Mouse (Mus musculus) midbrain, embryonic 14.5 days (tissue): ENCODE results near the gene Atf7ip. TPM values are rescaled to one million over a fixed set of nuclear protein-coding genes. Genes with fewer than 3 reads are reported as not detected.

ENCODE experiments used
- ATAC-seq: fragments of 200-750 bp; cut with Nextera tagmentation; 2 replicates; pipeline ENCODE4 v1.8.0; 2017; ENCODE audit warnings: moderate number of reproducible peaks, moderate library complexity; ENCODE audit not compliant: low FRiP score, low TSS enrichment
- DNase-seq: peaks from one replicate; pipeline ENCODE4 v3.0.0-alpha.2; 2015
- H3K27ac ChIP-seq: fragments of 300-500 bp; sonication (generic); replicated peaks from 2 replicates; pipeline ENCODE4 v1.5.1; 2014; ENCODE audit warnings: mild to moderate bottlenecking, low read depth, low read length, moderate library complexity
- H3K27me3 ChIP-seq: fragments of 300-500 bp; sonication (generic); 2 replicates; pipeline ENCODE4 v1.6.1; 2014; ENCODE audit warnings: low read length, control low read depth, mixed read lengths; ENCODE audit not compliant: control insufficient read depth, insufficient read depth
- H3K36me3 ChIP-seq: fragments of 300-500 bp; sonication (generic); 2 replicates; pipeline ENCODE4 v1.6.1; 2014; ENCODE audit warnings: low read length, control low read depth; ENCODE audit not compliant: control insufficient read depth, insufficient read depth
- H3K4me1 ChIP-seq: fragments of 300-500 bp; sonication (generic); 2 replicates; pipeline ENCODE4 v1.6.1; 2014; ENCODE audit warnings: mild to moderate bottlenecking, antibody characterized with exemption, low read length, control low read depth; ENCODE audit not compliant: control insufficient read depth, insufficient read depth
- H3K4me2 ChIP-seq: fragments of 300-500 bp; sonication (generic); 2 replicates; pipeline ENCODE4 v1.6.1; 2014; ENCODE audit warnings: mild to moderate bottlenecking, low read length, moderate library complexity
- H3K4me3 ChIP-seq: fragments of 300-500 bp; sonication (generic); replicated peaks from 2 replicates; pipeline ENCODE4 v1.5.1; 2014; ENCODE audit warnings: low read depth, low read length
- H3K9ac ChIP-seq: fragments of 300-500 bp; sonication (generic); replicated peaks from 2 replicates; pipeline ENCODE4 v1.6.1; 2014; ENCODE audit warnings: mild to moderate bottlenecking, low read length, moderate library complexity
- H3K9me3 ChIP-seq: fragments of 300-500 bp; sonication (generic); 2 replicates; pipeline ENCODE4 v1.6.1; 2016; ENCODE audit warnings: low read length, control low read depth, mixed read lengths; ENCODE audit not compliant: control insufficient read depth
- WGBS: fragments of 180-500 bp; shearing (Covaris S2); extraction: QIAGEN DNeasy Blood & Tissue Kit; methylation state at CpG from one replicate; pipeline ENCODE4 v1.1.7; 2014; 5-methylcytosine and 5-hydroxymethylcytosine counted together
- polyA plus RNA-seq: library from polyadenylated mRNA; unstranded; fragments of >200 nt; fragmentation: Nextera tagmentation; extraction: Ambion mirVana; gene quantifications from 2 replicates; pipeline ENCODE4 v1.2.1, GENCODE M21; 2014

The Atf7ip gene
- polyA plus RNA-seq, 1 experiment from 2014 or later, result 57.9 TPM

GRCm38 (mm10) chr6:136477878-136478277 lies 28.1 kb upstream of the Atf7ip start:
- WGBS, result 100% methylated on average over 1 of the region's 1 CpGs
- 0 out of 2 replicates have a peak, but pooled peaks cover 4% of the 10 kb centered on the region for H3K9me3 ChIP-seq
- DNase-seq, result no peak
- H3K4me1 ChIP-seq, result peaks cover 12% of the 10 kb centered on the region
- H3K4me3 ChIP-seq, result no peak overlapping the region
- no peak for ATAC-seq
- H3K36me3 ChIP-seq, result no peaks in the 10 kb centered on the region
- no peak overlapping the region for H3K9ac ChIP-seq
- H3K27me3 ChIP-seq, result no peaks in the 10 kb centered on the region
- H3K4me2 ChIP-seq, result no peak overlapping the region
- no peak overlapping the region for H3K27ac ChIP-seq

GRCm38 (mm10) chr6:136483531-136483930 lies 22.4 kb upstream of the Atf7ip start:
- Histone ChIP-seq H3K27ac (no peak overlapping the region), H3K9ac (no peak overlapping the region), H3K36me3 (no peaks in the 10 kb centered on the region), H3K4me2 (no peak overlapping the region), H3K9me3 (0 out of 2 replicates have a peak, but pooled peaks cover 4% of the 10 kb centered on the region), H3K4me3 (no peak overlapping the region), H3K4me1 (no peaks in the 10 kb centered on the region), H3K27me3 (no peaks in the 10 kb centered on the region)
- ATAC-seq (no peak), DNase-seq (no peak)
- WGBS, result 76% methylated on average over 2 of the region's 2 CpGs

GRCm38 (mm10) chr6:136484093-136484492 lies 21.9 kb upstream of the Atf7ip start:
- H3K4me2 ChIP-seq, result no peak overlapping the region
- no peaks in the 10 kb centered on the region for H3K36me3 ChIP-seq
- no peak overlapping the region for H3K4me3 ChIP-seq
- no peaks in the 10 kb centered on the region for H3K27me3 ChIP-seq
- no peak for DNase-seq
- no peak overlapping the region for H3K27ac ChIP-seq
- no peak for ATAC-seq
- H3K4me1 ChIP-seq, result no peaks in the 10 kb centered on the region
- WGBS, result 88% methylated on average over 3 of the region's 3 CpGs
- H3K9me3 ChIP-seq, result 0 out of 2 replicates have a peak, but pooled peaks cover 4% of the 10 kb centered on the region
- no peak overlapping the region for H3K9ac ChIP-seq

GRCm38 (mm10) chr6:136486166-136486565 lies 19.8 kb upstream of the Atf7ip start:
- no peaks in the 10 kb centered on the region for H3K9me3 ChIP-seq
- H3K4me1 ChIP-seq, result no peaks in the 10 kb centered on the region
- no peaks in the 10 kb centered on the region for H3K27me3 ChIP-seq
- H3K4me2 ChIP-seq, result no peak overlapping the region
- no peak overlapping the region for H3K4me3 ChIP-seq
- ATAC-seq, result no peak
- 52% methylated on average over 4 of the region's 4 CpGs for WGBS
- no peak overlapping the region for H3K9ac ChIP-seq
- H3K36me3 ChIP-seq, result no peaks in the 10 kb centered on the region
- H3K27ac ChIP-seq, result no peak overlapping the region
- no peak for DNase-seq

- WGBS, result 53% methylated on average over 36 of the region's 36 CpGs
- no peaks in the 10 kb centered on the region for H3K36me3 ChIP-seq
- H3K9me3 ChIP-seq, result no peaks in the 10 kb centered on the region
- no peak overlapping the region for H3K9ac ChIP-seq
- no peaks in the 10 kb centered on the region for H3K27me3 ChIP-seq
- no peak overlapping the region for H3K4me3 ChIP-seq
- DNase-seq (peak; percentile 36), ATAC-seq (peak; percentile 46; the same call in 1 of the 2 replicates)
- no peak overlapping the region for H3K27ac ChIP-seq
- H3K4me2 ChIP-seq, result peak overlapping the region; percentile 45
- H3K4me1 ChIP-seq, result no peaks in the 10 kb centered on the region
Observed at GRCm38 (mm10) chr6:136486801-136487553, 19.0 kb upstream of the Atf7ip start.

GRCm38 (mm10) chr6:136487554-136487950 lies 18.4 kb upstream of the Atf7ip start:
- no peaks in the 10 kb centered on the region for H3K36me3 ChIP-seq
- no peak overlapping the region for H3K27ac ChIP-seq
- H3K4me1 ChIP-seq, result no peaks in the 10 kb centered on the region
- H3K4me3 ChIP-seq, result no peak overlapping the region
- H3K9ac ChIP-seq, result no peak overlapping the region
- WGBS, result 100% methylated on average over 1 of the region's 1 CpGs
- no peaks in the 10 kb centered on the region for H3K27me3 ChIP-seq
- H3K4me2 ChIP-seq, result no peak overlapping the region
- ATAC-seq (no peak), DNase-seq (no peak)
- no peaks in the 10 kb centered on the region for H3K9me3 ChIP-seq

GRCm38 (mm10) chr6:136489899-136490298 lies 16.1 kb upstream of the Atf7ip start:
- H3K4me2 ChIP-seq, result no peak overlapping the region
- H3K4me1 ChIP-seq, result no peaks in the 10 kb centered on the region
- DNase-seq, result no peak
- no peak overlapping the region for H3K9ac ChIP-seq
- H3K36me3 ChIP-seq, result no peaks in the 10 kb centered on the region
- no peaks in the 10 kb centered on the region for H3K9me3 ChIP-seq
- ATAC-seq, result no peak
- H3K4me3 ChIP-seq, result no peak overlapping the region
- WGBS, result 87% methylated on average over 3 of the region's 3 CpGs
- no peaks in the 10 kb centered on the region for H3K27me3 ChIP-seq
- no peak overlapping the region for H3K27ac ChIP-seq

- no peaks in the 10 kb centered on the region for H3K4me1 ChIP-seq
- no peak for DNase-seq
Observed at GRCm38 (mm10) chr6:136490516-136491475, 15.2 kb upstream of the Atf7ip start.

More at GRCm38 (mm10) chr6:136490516-136491475, 15.2 kb upstream of the Atf7ip start:
- Histone ChIP-seq H3K4me2 (no peak overlapping the region), H3K9me3 (no peaks in the 10 kb centered on the region), H3K27ac (no peak overlapping the region), H3K4me3 (no peak overlapping the region), H3K36me3 (no peaks in the 10 kb centered on the region), H3K27me3 (no peaks in the 10 kb centered on the region), H3K9ac (no peak overlapping the region)
- no peak for ATAC-seq
- 72% methylated on average over 6 of the region's 6 CpGs for WGBS
